Mouse (Mus musculus) myocyte (in vitro differentiated cells): ENCODE results near the gene Sv2c.

Experiments used
- SRF ChIP-seq: IDR thresholded peaks from one replicate; pipeline ENCODE4 v1.6.1; 2011; ENCODE audit warnings: low read depth; ENCODE audit not compliant: control insufficient read depth, insufficient read length
- TCF12 ChIP-seq: IDR thresholded peaks from one replicate; pipeline ENCODE4 v1.6.1; 2011; ENCODE audit warnings: mild to moderate bottlenecking, control low read depth; ENCODE audit not compliant: poor library complexity, insufficient read depth, severe bottlenecking

DNA sequence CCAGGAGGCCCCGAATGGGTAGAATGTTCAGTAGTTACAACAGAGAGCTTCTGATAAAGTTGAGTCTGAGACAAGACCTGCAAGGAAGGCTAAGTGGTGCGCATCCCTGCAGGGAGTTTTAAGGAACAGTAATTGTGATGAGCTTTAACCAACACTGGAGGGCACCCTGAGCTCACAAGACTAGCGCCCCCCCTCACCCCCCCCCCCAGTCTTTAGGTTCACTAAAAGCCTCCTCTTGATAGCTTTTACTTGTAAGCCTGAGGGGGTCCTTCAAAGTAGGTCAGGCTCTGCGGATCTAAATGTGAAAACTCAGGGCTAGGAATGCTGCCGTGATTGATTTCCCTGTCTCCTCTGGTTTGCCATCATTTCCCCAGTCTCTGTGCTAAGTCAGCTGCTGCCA, 129.9 kb downstream of the Sv2c start:
- TF ChIP-seq TCF12 = no peak
- no peak for TF ChIP-seq SRF
